Mouse (Mus musculus) heart, adult 2 months (tissue): Measurements from ENCODE around the gene Fgr.

Experiments used
- CTCF ChIP-seq: fragments of 200-600 bp; IDR thresholded peaks from 2 replicates; pipeline ENCODE4 v1.8.1; 2022; ENCODE audit warnings: antibody characterized with exemption, mild to moderate bottlenecking, moderate library complexity
- POLR2A ChIP-seq: fragments of 200-500 bp; IDR thresholded peaks from 2 replicates; pipeline ENCODE4 v1.6.1; 2011; ENCODE audit warnings: mild to moderate bottlenecking, low read depth, low read length, control low read depth; ENCODE audit not compliant: insufficient read depth

DNA sequence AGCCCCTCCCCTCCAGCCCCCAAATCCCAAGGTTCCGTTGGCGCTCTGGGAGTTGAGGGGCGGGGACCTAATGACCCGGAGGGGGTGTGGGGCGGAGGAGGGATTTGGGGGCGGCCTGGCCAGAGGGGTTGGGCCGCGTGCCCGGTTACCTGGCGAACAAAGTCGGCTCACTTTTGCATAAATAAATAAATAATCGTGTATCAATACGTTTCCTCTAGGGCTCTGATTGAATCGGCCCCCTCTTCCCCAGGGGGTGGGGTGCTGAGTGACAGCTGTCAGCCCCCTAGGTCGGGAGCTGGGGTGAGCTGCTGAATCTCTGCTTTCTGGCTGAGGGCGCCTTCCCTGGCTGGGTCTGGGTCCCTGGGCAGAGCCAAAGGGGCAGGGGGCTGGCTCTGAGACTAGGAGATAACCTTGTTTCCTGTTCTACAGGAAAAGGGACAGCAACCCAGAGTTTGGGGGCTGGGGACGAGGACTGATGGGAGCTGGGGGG is 38.9 kb downstream of the Fgr start:
- TF ChIP-seq CTCF (no peak), POLR2A (no peak)
